Mouse (Mus musculus) brown adipose tissue, adult 24 weeks (tissue): ENCODE measurements around the gene Ephb2. TPM values are rescaled to one million over a fixed set of nuclear protein-coding genes. Genes with fewer than 3 reads are reported as not detected.

Source experiments
- H3K27ac ChIP-seq: fragments of 200-500 bp; replicated peaks from 2 replicates; pipeline ENCODE4 v1.5.1; 2012; ENCODE audit warnings: low read depth, mild to moderate bottlenecking, low read length
- H3K4me1 ChIP-seq: fragments of 200-500 bp; 2 replicates; pipeline ENCODE4 v1.6.1; 2012; ENCODE audit warnings: low read length, mixed read lengths; ENCODE audit not compliant: control insufficient read depth, insufficient read depth, insufficient read length
- H3K4me3 ChIP-seq: fragments of 200-500 bp; 2 replicates; pipeline ENCODE4 v1.5.1; 2012; ENCODE audit warnings: low read depth, mild to moderate bottlenecking, low read length, moderate library complexity; ENCODE audit not compliant: insufficient read depth
- polyA plus RNA-seq: library from polyadenylated mRNA; stranded (reverse); fragments of >200 nt; gene quantifications from 2 replicates; pipeline ENCODE4 v1.2.4, GENCODE M21; 2012; ENCODE audit not compliant: missing spikeins, insufficient read depth, insufficient read length

The Ephb2 gene
- polyA plus RNA-seq, 1 experiment = 1.5 TPM

GRCm38 (mm10) chr4:136602018-136602554 is 233.7 kb downstream of the Ephb2 start:
- peaks cover 10% of the 10 kb centered on the region for H3K4me1 ChIP-seq
- H3K27ac ChIP-seq = peak overlapping the region; percentile 65
- H3K4me3 ChIP-seq = peak overlapping the region; percentile 88

- Histone ChIP-seq H3K27ac (no peak overlapping the region), H3K4me3 (peak overlapping the region; percentile 88), H3K4me1 (peaks cover 10% of the 10 kb centered on the region)
These were observed 234.3 kb downstream of the Ephb2 start for GRCm38 (mm10) chr4:136601476-136601875.

GRCm38 (mm10) chr4:136600536-136600935 is 235.3 kb downstream of the Ephb2 start:
- Histone ChIP-seq H3K27ac (no peak overlapping the region), H3K4me3 (no peak overlapping the region), H3K4me1 (peaks cover 10% of the 10 kb centered on the region)

- H3K4me1 ChIP-seq = peaks cover 10% of the 10 kb centered on the region
- H3K27ac ChIP-seq = no peak overlapping the region
- H3K4me3 ChIP-seq = peak overlapping the region; percentile 16; the same call in 1 of the 2 replicates
These were observed 235.9 kb downstream of the Ephb2 start for GRCm38 (mm10) chr4:136599869-136600268.

- H3K27ac ChIP-seq = no peak overlapping the region
- H3K4me1 ChIP-seq = peaks cover 15% of the 10 kb centered on the region
- no peak overlapping the region for H3K4me3 ChIP-seq
These were observed 237.4 kb downstream of the Ephb2 start for GRCm38 (mm10) chr4:136598268-136598876.

Other genes with a start within 250 kb of the Ephb2 start
- 12.9 TPM in 2 replicates for gene Kdm1a, start 233.3 kb downstream of the Ephb2 start, polyA plus RNA-seq
- gene Tex46, start 225.6 kb downstream of the Ephb2 start, polyA plus RNA-seq = not detected in 2 replicates
- not detected in 2 replicates for gene Lactbl1, start 213.4 kb downstream of the Ephb2 start, polyA plus RNA-seq
- gene C1qb, start 50.2 kb upstream of the Ephb2 start, polyA plus RNA-seq = 61.3 and 65.2 TPM in 2 replicates
- 49.4 and 55.0 TPM in 2 replicates for gene C1qc, start 57.1 kb upstream of the Ephb2 start, polyA plus RNA-seq
- 56.5 and 75.2 TPM in 2 replicates for gene C1qa, start 62.8 kb upstream of the Ephb2 start, polyA plus RNA-seq
- gene Epha8, start 120.8 kb upstream of the Ephb2 start, polyA plus RNA-seq = not detected in 2 replicates
- 0.75 and 1.3 TPM in 2 replicates for gene Zbtb40, start 212.8 kb upstream of the Ephb2 start, polyA plus RNA-seq